Mouse (Mus musculus): Measurements from ENCODE around the gene Oprd1.

Gene Oprd1

GRCm38 (mm10) chr4:132078296-132078714 lies 66.0 kb downstream of the Oprd1 start:
- no peak for DNase-seq

GRCm38 (mm10) chr4:132077445-132077844 lies 66.8 kb downstream of the Oprd1 start:
- DNase-seq: no peak

- DNase-seq: no peak
Measured at GRCm38 (mm10) chr4:132076480-132077405, 67.5 kb downstream of the Oprd1 start.

GRCm38 (mm10) chr4:132075796-132076195 lies 68.5 kb downstream of the Oprd1 start:
- no peak for DNase-seq

GRCm38 (mm10) chr4:132074933-132075769 lies 69.1 kb downstream of the Oprd1 start, which contains the start of gene Epb41:
Epb41 (minus strand) TSS chr4:132075321.
- peak; percentile 83 for DNase-seq

- DNase-seq: no peak
Measured at GRCm38 (mm10) chr4:132074077-132074932, 70.0 kb downstream of the Oprd1 start, which contains the start of gene Gm10300. Gm10300 (plus strand) TSS chr4:132074697.

- no peak for DNase-seq
Measured at GRCm38 (mm10) chr4:132072946-132073345, 71.3 kb downstream of the Oprd1 start.

GRCm38 (mm10) chr4:132072156-132072555 lies 72.1 kb downstream of the Oprd1 start:
- no peak for DNase-seq

- no peak for DNase-seq
Measured at GRCm38 (mm10) chr4:132071674-132072073, 72.6 kb downstream of the Oprd1 start.

- DNase-seq: no peak
Measured at GRCm38 (mm10) chr4:132067938-132068235, 76.4 kb downstream of the Oprd1 start.

GRCm38 (mm10) chr4:132067112-132067937 lies 77.0 kb downstream of the Oprd1 start:
- DNase-seq: no peak

- peak; percentile 21 for DNase-seq
Measured at GRCm38 (mm10) chr4:132066101-132066773, 78.0 kb downstream of the Oprd1 start.

- DNase-seq: no peak
Measured at GRCm38 (mm10) chr4:132065578-132065977, 78.7 kb downstream of the Oprd1 start.

- DNase-seq: no peak
Measured at GRCm38 (mm10) chr4:132064550-132064949, 79.7 kb downstream of the Oprd1 start.

GRCm38 (mm10) chr4:132062934-132063884 lies 81.1 kb downstream of the Oprd1 start:
- no peak for DNase-seq

GRCm38 (mm10) chr4:132062289-132062688 lies 82.0 kb downstream of the Oprd1 start:
- DNase-seq: no peak
